Mouse (Mus musculus): ENCODE measurements around the gene Prkag1. TPM values are rescaled to one million over a fixed set of nuclear protein-coding genes. Genes with fewer than 3 reads are reported as not detected.
A peak's percentile ranks its signal among the peaks of the same experiment; 100 is the strongest.

Gene Prkag1
- total and polyA plus RNA-seq, 2 experiments from 2014 or later: 48.3 to 58.4 TPM

DNA sequence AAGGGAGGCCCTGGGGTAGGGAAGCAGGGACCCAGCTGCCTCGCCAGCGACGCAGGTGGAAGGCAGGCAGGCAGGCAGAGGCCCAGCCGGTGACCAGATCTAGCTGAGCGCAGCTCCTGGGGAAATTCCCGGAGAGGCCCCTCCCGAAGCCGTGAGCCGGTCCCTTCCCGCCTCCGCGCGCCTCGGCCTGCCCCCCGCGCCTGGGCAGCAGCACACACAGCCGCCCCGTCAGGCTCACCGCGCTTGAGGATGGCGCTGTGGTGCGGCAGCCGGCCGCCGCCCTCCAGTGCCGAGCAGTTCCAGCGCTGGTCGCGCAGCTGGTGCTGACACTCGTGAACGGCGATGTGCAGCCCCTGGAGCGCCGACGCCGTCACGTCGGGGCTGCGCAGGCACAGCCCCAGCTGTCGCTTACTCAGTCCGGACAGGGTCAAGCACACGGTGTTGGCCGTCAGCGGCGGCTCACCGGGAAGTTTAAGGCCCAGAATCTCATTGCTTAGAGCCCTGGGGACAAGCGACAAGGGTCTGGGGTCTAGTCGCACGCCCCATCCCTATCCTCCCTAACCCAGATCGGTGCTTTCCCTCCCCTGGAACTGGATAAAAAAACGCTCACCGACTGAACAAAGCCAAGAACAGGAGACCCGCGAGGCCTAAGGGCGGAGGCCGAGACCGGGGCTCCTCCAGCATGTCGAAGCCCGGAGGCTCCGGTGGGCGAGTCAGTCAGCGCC, 54.9 kb downstream of the Prkag1 start:
- H3K27me3 ChIP-seq (ENCODE audit: insufficient read depth, low read length): peaks cover 96% of the 10 kb centered on the region
- H3K27ac ChIP-seq (ENCODE audit: low read depth, low read length): no peak overlapping the region
- peak overlapping the region; percentile 9 for H3K4me3 ChIP-seq (ENCODE audit: low read depth, low read length)
- no peaks in the 10 kb centered on the region for H3K9me3 ChIP-seq (ENCODE audit: low read length)
- H3K36me3 ChIP-seq (ENCODE audit: insufficient read depth): no peaks in the 10 kb centered on the region
- peak; percentile 47; the same call in 1 of the 2 replicates for ATAC-seq
- peak; percentile 25; the same call in 1 of the 2 replicates for TF ChIP-seq CTCF (IDR thresholded peaks at IDR 0.05; ENCODE audit: low read depth)
- WGBS: 2% methylated on average over 62 of the region's 62 CpGs
- no peak for DNase-seq
- H3K4me1 ChIP-seq (ENCODE audit: insufficient read depth): no peaks in the 10 kb centered on the region
- peak overlapping the region; percentile 19; the same call in 1 of the 2 replicates for H3K4me2 ChIP-seq (ENCODE audit: low read depth)
- H3K9ac ChIP-seq: no peak overlapping the region

DNA sequence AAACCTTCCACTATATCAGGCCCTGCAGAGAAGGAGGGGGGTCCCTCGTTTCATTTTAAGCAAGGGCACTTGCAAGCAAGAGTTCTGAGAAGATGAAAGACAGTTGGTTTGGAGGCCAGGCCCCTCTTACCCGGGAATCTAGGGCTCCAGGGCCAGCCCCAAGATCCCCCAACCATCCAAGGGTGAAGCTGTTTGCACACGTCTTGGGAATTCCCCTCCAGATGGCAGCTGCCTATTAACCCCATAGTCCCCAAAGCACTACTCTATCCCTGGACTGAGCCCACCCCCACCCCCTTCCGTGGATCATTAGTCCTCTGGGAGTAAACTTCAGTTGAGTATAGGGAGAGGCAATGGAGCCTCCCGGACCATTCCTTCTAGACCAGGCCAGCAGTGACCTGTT, 55.8 kb downstream of the Prkag1 start:
- no peak overlapping the region for H3K27ac ChIP-seq (ENCODE audit: low read depth, low read length)
- H3K4me2 ChIP-seq (ENCODE audit: low read depth): no peak overlapping the region
- 2% methylated on average over 5 of the region's 5 CpGs for WGBS
- no peaks in the 10 kb centered on the region for H3K9me3 ChIP-seq (ENCODE audit: low read length)
- H3K9ac ChIP-seq: no peak overlapping the region
- no peak for TF ChIP-seq CTCF (IDR thresholded peaks at IDR 0.05; ENCODE audit: low read depth)
- peaks cover 95% of the 10 kb centered on the region for H3K27me3 ChIP-seq (ENCODE audit: insufficient read depth, low read length)
- no peak overlapping the region for H3K4me3 ChIP-seq (ENCODE audit: low read depth, low read length)
- ATAC-seq (no peak), DNase-seq (no peak)
- no peaks in the 10 kb centered on the region for H3K4me1 ChIP-seq (ENCODE audit: insufficient read depth)
- no peaks in the 10 kb centered on the region for H3K36me3 ChIP-seq (ENCODE audit: insufficient read depth)

DNA sequence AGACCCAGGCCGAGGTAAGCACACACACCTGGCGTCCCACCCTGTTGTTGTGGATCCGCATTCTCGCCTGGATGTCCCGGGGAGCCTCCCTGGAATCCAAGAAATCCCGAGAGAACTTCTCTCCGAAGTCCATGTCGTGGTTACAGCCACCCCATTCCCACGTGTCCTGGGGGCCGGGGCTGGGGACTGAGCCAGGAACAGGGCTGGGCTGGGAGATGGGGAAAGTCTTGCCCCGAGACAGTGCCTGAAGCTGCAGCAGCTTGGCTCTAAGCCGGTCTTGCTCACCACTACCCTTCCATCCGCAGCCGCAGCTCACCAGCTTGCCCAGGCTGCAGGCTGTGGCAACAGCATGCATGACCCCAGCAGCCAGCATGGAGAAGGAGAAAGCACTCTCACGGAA, 57.2 kb downstream of the Prkag1 start:
- DNase-seq (no peak), ATAC-seq (no peak)
- H3K36me3 ChIP-seq (ENCODE audit: insufficient read depth): no peaks in the 10 kb centered on the region
- no peak for TF ChIP-seq CTCF (IDR thresholded peaks at IDR 0.05; ENCODE audit: low read depth)
- H3K4me1 ChIP-seq (ENCODE audit: insufficient read depth): no peaks in the 10 kb centered on the region
- peaks cover 81% of the 10 kb centered on the region for H3K27me3 ChIP-seq (ENCODE audit: insufficient read depth, low read length)
- H3K9ac ChIP-seq: no peak overlapping the region
- no peak overlapping the region for H3K4me2 ChIP-seq (ENCODE audit: low read depth)
- H3K9me3 ChIP-seq (ENCODE audit: low read length): no peaks in the 10 kb centered on the region
- 9% methylated on average over 15 of the region's 15 CpGs for WGBS
- H3K27ac ChIP-seq (ENCODE audit: low read depth, low read length): no peak overlapping the region
- no peak overlapping the region for H3K4me3 ChIP-seq (ENCODE audit: low read depth, low read length)

DNA sequence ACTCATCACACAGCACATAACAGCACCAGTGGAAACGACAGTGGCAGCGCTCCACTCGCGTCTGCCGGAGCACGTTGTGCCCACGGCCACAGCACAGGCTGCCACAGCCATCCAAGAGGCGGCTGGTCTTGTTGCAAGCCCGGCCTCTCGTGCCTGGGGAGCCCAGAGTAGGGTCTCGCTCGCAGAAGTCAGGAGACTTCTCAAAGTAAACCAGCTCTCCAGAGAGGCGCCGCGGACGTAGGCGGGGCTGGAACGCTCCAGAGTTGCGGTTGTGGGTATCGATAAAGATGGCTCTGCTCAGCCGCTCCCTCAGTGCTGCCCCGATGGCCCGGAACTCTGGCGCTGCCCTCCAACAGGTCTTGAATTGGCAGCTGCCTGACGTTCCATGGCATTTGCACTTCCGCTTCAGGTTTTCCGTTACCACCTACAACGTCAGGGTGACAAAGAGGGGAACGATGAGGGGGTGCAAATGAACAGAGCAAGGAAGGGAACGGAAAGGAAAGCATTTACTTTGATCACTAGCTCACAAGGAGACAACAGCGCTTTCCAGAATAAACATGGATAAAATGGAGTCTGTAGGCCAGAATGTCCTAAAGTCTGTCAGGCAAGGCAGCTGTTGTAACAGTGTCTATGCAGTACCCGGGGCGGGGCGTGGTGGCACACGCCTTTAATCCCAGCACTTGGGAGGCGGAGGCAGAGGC, 58.7 kb downstream of the Prkag1 start:
- whole genome bisulfite sequencing: 1% methylated on average over 36 of the region's 36 CpGs
- no peak for DNase-seq
- no peaks in the 10 kb centered on the region for H3K4me1 ChIP-seq (ENCODE audit: insufficient read depth)
- no peak for TF ChIP-seq CTCF (IDR thresholded peaks at IDR 0.05; ENCODE audit: low read depth)
- H3K36me3 ChIP-seq (ENCODE audit: insufficient read depth): no peaks in the 10 kb centered on the region
- H3K27ac ChIP-seq (ENCODE audit: low read depth, low read length): no peak overlapping the region
- H3K9me3 ChIP-seq (ENCODE audit: low read length): no peaks in the 10 kb centered on the region
- H3K4me3 ChIP-seq (ENCODE audit: low read depth, low read length): peak overlapping the region; percentile 33
- peak overlapping the region; percentile 49 for H3K4me2 ChIP-seq (ENCODE audit: low read depth)
- no peak overlapping the region for H3K9ac ChIP-seq
- H3K27me3 ChIP-seq (ENCODE audit: insufficient read depth, low read length): peaks cover 67% of the 10 kb centered on the region
- peak; percentile 16; the same call in 1 of the 2 replicates for ATAC-seq

DNA sequence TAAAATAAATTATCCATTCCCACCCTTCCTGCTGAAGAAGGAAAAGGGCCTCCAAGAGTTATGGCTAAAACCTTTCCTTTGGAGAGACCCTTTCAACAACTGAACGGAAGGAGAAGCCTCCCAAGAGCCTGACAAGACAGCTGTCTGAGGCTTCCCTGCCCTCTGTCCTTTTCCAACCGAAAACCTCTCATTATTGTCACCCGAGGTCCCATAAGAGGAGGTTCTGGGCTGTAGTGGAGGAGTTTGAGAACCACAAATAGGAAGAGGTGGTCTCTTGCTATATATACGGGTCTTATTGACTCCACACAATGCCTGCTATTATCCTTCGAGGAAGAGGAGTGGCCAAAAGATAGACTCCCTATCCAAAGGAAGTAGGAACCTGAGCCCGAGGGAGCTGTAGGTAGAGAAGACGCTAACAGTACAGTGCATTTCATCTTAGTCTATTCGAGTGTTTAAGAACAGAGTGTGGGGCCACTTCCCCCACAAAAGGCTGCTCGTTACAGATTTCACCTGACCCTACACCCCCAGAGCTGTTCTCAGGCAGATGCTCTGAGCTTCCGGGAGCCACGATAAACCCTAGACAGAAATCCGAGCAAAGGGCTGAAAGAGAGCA, 59.4 kb downstream of the Prkag1 start:
- Histone ChIP-seq H3K36me3 (ENCODE audit: insufficient read depth) (no peaks in the 10 kb centered on the region), H3K9me3 (ENCODE audit: low read length) (no peaks in the 10 kb centered on the region), H3K4me3 (ENCODE audit: low read depth, low read length) (no peak overlapping the region; the same call in 1 of the 2 replicates), H3K4me2 (ENCODE audit: low read depth) (peak overlapping the region; percentile 49), H3K9ac (no peak overlapping the region), H3K4me1 (ENCODE audit: insufficient read depth) (no peaks in the 10 kb centered on the region), H3K27me3 (ENCODE audit: insufficient read depth, low read length) (peaks cover 59% of the 10 kb centered on the region), H3K27ac (ENCODE audit: low read depth, low read length) (no peak overlapping the region)
- ATAC-seq (no peak), DNase-seq (no peak)
- 4% methylated on average over 12 of the region's 12 CpGs for whole genome bisulfite sequencing
- TF ChIP-seq CTCF (IDR thresholded peaks at IDR 0.05; ENCODE audit: low read depth): no peak

DNA sequence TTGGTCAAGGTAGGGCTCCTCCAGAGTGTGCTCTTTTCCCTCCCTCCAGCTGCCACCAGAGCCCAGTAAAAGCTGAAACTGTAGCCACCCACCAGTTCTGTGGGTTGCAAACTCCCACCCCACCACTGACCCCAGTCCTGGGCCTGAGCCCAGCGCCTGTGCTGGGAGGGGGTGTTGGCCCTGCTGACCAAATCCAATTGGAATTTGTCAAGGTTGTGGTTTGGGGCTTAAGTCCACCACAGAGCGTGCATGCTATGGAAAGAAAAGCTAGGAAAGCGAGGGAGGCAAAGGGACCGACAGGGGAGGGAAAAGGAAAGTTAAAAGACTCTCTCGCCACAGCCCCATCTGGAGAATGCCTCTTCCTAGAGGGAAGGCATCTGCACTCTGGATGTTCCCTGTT, 63.1 kb downstream of the Prkag1 start:
- Histone ChIP-seq H3K27me3 (ENCODE audit: insufficient read depth, low read length) (peaks cover 23% of the 10 kb centered on the region), H3K4me1 (ENCODE audit: insufficient read depth) (no peaks in the 10 kb centered on the region), H3K4me2 (ENCODE audit: low read depth) (no peak overlapping the region), H3K9ac (no peak overlapping the region), H3K36me3 (ENCODE audit: insufficient read depth) (no peaks in the 10 kb centered on the region), H3K4me3 (ENCODE audit: low read depth, low read length) (no peak overlapping the region), H3K27ac (ENCODE audit: low read depth, low read length) (no peak overlapping the region), H3K9me3 (ENCODE audit: low read length) (no peaks in the 10 kb centered on the region)
- no peak for ATAC-seq
- no peak for DNase-seq
- 29% methylated on average over 5 of the region's 5 CpGs for WGBS
- TF ChIP-seq CTCF (IDR thresholded peaks at IDR 0.05; ENCODE audit: low read depth): no peak

DNA sequence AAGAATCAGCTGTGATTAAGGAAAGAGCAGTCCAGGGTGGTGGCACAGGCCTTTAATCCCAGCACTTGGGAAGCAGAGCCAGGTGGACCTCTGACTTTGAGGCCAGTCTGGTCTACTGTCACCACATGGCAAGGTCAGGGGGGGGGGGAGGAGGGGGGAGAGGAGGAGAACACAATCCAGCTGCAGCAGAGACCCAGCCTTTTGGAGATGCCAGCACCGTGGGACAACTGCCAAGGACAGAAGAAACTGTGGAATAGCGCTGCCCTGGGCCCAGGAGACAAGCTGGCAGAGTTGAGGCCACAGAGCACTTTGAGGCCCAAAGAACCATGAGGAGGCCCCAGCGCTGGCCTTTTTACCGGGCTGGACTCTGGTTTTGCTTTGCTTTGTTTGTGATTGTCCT, 65.4 kb downstream of the Prkag1 start:
- no peak for ATAC-seq
- Histone ChIP-seq H3K4me3 (ENCODE audit: low read depth, low read length) (no peak overlapping the region), H3K27ac (ENCODE audit: low read depth, low read length) (no peak overlapping the region), H3K4me1 (ENCODE audit: insufficient read depth) (peaks cover 7% of the 10 kb centered on the region), H3K27me3 (ENCODE audit: insufficient read depth, low read length) (peaks cover 3% of the 10 kb centered on the region; the same call in 1 of the 2 replicates), H3K9ac (no peak overlapping the region), H3K9me3 (ENCODE audit: low read length) (no peaks in the 10 kb centered on the region), H3K4me2 (ENCODE audit: low read depth) (no peak overlapping the region), H3K36me3 (ENCODE audit: insufficient read depth) (no peaks in the 10 kb centered on the region)
- TF ChIP-seq CTCF (IDR thresholded peaks at IDR 0.05; ENCODE audit: low read depth): no peak
- WGBS: 69% methylated on average over 4 of the region's 4 CpGs
- DNase-seq: no peak

Other genes starting within 250 kb of the Prkag1 start
- gene Adcy6, start 221.4 kb downstream of the Prkag1 start, total RNA-seq (2014; rRNA removed): 39.2 and 42.3 TPM in 2 replicates
- 1.9 and 5.4 TPM in 2 replicates for gene Adcy6, start 221.4 kb downstream of the Prkag1 start, polyA plus RNA-seq (2015; fragmentation: Nextera tagmentation; extraction: Ambion mirVana)
- 191 and 201 TPM in 2 replicates for gene Cacnb3, start 200.7 kb downstream of the Prkag1 start, total RNA-seq (2014; rRNA removed)
- gene Cacnb3, start 200.7 kb downstream of the Prkag1 start, polyA plus RNA-seq (2015; fragmentation: Nextera tagmentation; extraction: Ambion mirVana): 133 and 139 TPM in 2 replicates
- gene Ddx23, start 168.6 kb downstream of the Prkag1 start, total RNA-seq (2014; rRNA removed): 54.9 and 70.6 TPM in 2 replicates
- 11.9 and 13.8 TPM in 2 replicates for gene Ddx23, start 168.6 kb downstream of the Prkag1 start, polyA plus RNA-seq (2015; fragmentation: Nextera tagmentation; extraction: Ambion mirVana)
- 34.1 and 56.6 TPM in 2 replicates for gene Rnd1, start 154.1 kb downstream of the Prkag1 start, total RNA-seq (2014; rRNA removed)
- 20.9 and 24.1 TPM in 2 replicates for gene Rnd1, start 154.1 kb downstream of the Prkag1 start, polyA plus RNA-seq (2015; fragmentation: Nextera tagmentation; extraction: Ambion mirVana)
- 6.1 and 8.2 TPM in 2 replicates for gene Ccdc65, start 123.3 kb downstream of the Prkag1 start, total RNA-seq (2014; rRNA removed)
- 5.6 and 10.5 TPM in 2 replicates for gene Ccdc65, start 123.3 kb downstream of the Prkag1 start, polyA plus RNA-seq (2015; fragmentation: Nextera tagmentation; extraction: Ambion mirVana)
- 0.90 and 2.9 TPM in 2 replicates for gene Fkbp11, start 103.3 kb downstream of the Prkag1 start, total RNA-seq (2014; rRNA removed)
- gene Fkbp11, start 103.3 kb downstream of the Prkag1 start, polyA plus RNA-seq (2015; fragmentation: Nextera tagmentation; extraction: Ambion mirVana): 5.2 and 5.3 TPM in 2 replicates
- 99.6 and 116 TPM in 2 replicates for gene Arf3, start 68.3 kb downstream of the Prkag1 start, total RNA-seq (2014; rRNA removed)
- 62.5 and 104 TPM in 2 replicates for gene Arf3, start 68.3 kb downstream of the Prkag1 start, polyA plus RNA-seq (2015; fragmentation: Nextera tagmentation; extraction: Ambion mirVana)
- gene Wnt10b, start 53.4 kb downstream of the Prkag1 start, total RNA-seq (2014; rRNA removed): 0.31 and 1.1 TPM in 2 replicates
- not detected in 2 replicates for gene Wnt10b, start 53.4 kb downstream of the Prkag1 start, polyA plus RNA-seq (2015; fragmentation: Nextera tagmentation; extraction: Ambion mirVana)
- not detected in 2 replicates for gene Wnt1, start 41.7 kb downstream of the Prkag1 start, total RNA-seq (2014; rRNA removed)
- gene Wnt1, start 41.7 kb downstream of the Prkag1 start, polyA plus RNA-seq (2015; fragmentation: Nextera tagmentation; extraction: Ambion mirVana): 0.33 and 0.35 TPM in 2 replicates
- gene Ddn, start 22.0 kb downstream of the Prkag1 start, total RNA-seq (2014; rRNA removed): 36.3 and 49.6 TPM in 2 replicates
- gene Ddn, start 22.0 kb downstream of the Prkag1 start, polyA plus RNA-seq (2015; fragmentation: Nextera tagmentation; extraction: Ambion mirVana): 2.2 TPM in 2 replicates
- 22.7 and 25.8 TPM in 2 replicates for gene Kmt2d, start 39.7 kb upstream of the Prkag1 start, total RNA-seq (2014; rRNA removed)
- 2.9 and 6.2 TPM in 2 replicates for gene Kmt2d, start 39.7 kb upstream of the Prkag1 start, polyA plus RNA-seq (2015; fragmentation: Nextera tagmentation; extraction: Ambion mirVana)
- 16.5 and 20.7 TPM in 2 replicates for gene Rhebl1, start 63.0 kb upstream of the Prkag1 start, total RNA-seq (2014; rRNA removed)
- 34.1 and 37.5 TPM in 2 replicates for gene Rhebl1, start 63.0 kb upstream of the Prkag1 start, polyA plus RNA-seq (2015; fragmentation: Nextera tagmentation; extraction: Ambion mirVana)
- 0.15 and 0.76 TPM in 2 replicates for gene Dhh, start 67.0 kb upstream of the Prkag1 start, total RNA-seq (2014; rRNA removed)
- 0.25 and 0.58 TPM in 2 replicates for gene Dhh, start 67.0 kb upstream of the Prkag1 start, polyA plus RNA-seq (2015; fragmentation: Nextera tagmentation; extraction: Ambion mirVana)
- gene Lmbr1l, start 86.7 kb upstream of the Prkag1 start, total RNA-seq (2014; rRNA removed): 44.1 and 59.3 TPM in 2 replicates
- 20.1 and 22.4 TPM in 2 replicates for gene Lmbr1l, start 86.7 kb upstream of the Prkag1 start, polyA plus RNA-seq (2015; fragmentation: Nextera tagmentation; extraction: Ambion mirVana)
- gene Tuba1b, start 103.0 kb upstream of the Prkag1 start, total RNA-seq (2014; rRNA removed): 1,927 and 1,958 TPM in 2 replicates
- 1,265 and 1,341 TPM in 2 replicates for gene Tuba1b, start 103.0 kb upstream of the Prkag1 start, polyA plus RNA-seq (2015; fragmentation: Nextera tagmentation; extraction: Ambion mirVana)
- gene Gm49450, start 122.0 kb upstream of the Prkag1 start, total RNA-seq (2014; rRNA removed): 1,610 and 2,499 TPM in 2 replicates
- not detected in 2 replicates for gene Gm49450, start 122.0 kb upstream of the Prkag1 start, polyA plus RNA-seq (2015; fragmentation: Nextera tagmentation; extraction: Ambion mirVana)
- 18,820 and 21,160 TPM in 2 replicates for gene Tuba1a, start 122.2 kb upstream of the Prkag1 start, total RNA-seq (2014; rRNA removed)
- 18,258 and 23,279 TPM in 2 replicates for gene Tuba1a, start 122.2 kb upstream of the Prkag1 start, polyA plus RNA-seq (2015; fragmentation: Nextera tagmentation; extraction: Ambion mirVana)
- 22.1 and 24.9 TPM in 2 replicates for gene Tuba1c, start 198.4 kb upstream of the Prkag1 start, total RNA-seq (2014; rRNA removed)
- gene Tuba1c, start 198.4 kb upstream of the Prkag1 start, polyA plus RNA-seq (2015; fragmentation: Nextera tagmentation; extraction: Ambion mirVana): 16.4 and 18.8 TPM in 2 replicates
- gene Prph, start 223.7 kb upstream of the Prkag1 start, total RNA-seq (2014; rRNA removed): 1.7 and 2.3 TPM in 2 replicates
- gene Prph, start 223.7 kb upstream of the Prkag1 start, polyA plus RNA-seq (2015; fragmentation: Nextera tagmentation; extraction: Ambion mirVana): 2.3 and 2.4 TPM in 2 replicates
- gene Troap, start 243.1 kb upstream of the Prkag1 start, total RNA-seq (2014; rRNA removed): 1.5 and 3.9 TPM in 2 replicates
- 2.7 and 3.1 TPM in 2 replicates for gene Troap, start 243.1 kb upstream of the Prkag1 start, polyA plus RNA-seq (2015; fragmentation: Nextera tagmentation; extraction: Ambion mirVana)

Measured in forebrain, postnatal 0 days (tissue).